ENCODE assay signal across 7 mouse cellular contexts in the genomic region with DNA sequence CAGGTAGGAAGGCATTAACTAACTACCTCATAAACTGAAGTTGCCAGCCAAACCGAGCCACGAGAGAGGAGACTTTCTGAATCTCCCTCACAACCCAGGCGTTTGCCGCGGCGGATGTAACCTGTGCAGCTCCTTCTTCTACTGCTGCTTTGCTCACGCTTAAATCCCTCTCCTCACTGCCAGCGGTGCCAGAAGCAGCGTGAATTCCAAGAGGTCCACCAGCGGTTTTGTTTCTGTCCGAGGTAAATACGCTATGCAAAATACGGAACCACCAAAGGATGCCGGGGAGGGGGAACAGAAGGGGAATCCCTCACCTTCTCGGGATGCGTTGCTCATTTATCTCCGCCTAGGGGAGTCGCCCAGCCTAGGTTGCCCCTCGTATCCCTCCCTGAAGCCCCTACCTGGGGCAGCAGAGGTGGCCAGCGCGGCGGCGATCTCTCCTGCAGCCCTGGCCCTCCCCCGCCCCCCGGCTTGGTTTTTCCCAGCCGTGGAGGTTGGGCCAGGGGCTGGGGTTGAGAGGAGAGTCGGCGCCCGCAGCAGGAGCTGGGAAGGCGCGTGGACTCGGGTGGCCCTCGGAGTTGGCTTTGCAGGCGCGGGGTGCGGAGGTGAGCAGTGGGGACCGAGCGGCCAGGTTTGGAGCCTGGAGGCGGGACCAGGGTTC. TPM values are rescaled to one million over a fixed set of nuclear protein-coding genes. Genes with fewer than 3 reads are reported as not detected.
A peak's percentile ranks its signal among the peaks of the same experiment; 100 is the strongest.
DNase-seq lines count a peak whose midpoint lies in the region; ATAC-seq and TF ChIP-seq lines count a peak whose summit lies in the region.

Tpbg (plus strand) TSS at position 30 of the 661 bp plus-strand sequence.

- intact Hi-C loops in heart, postnatal 36 days (cut with DNase I): loop anchor here (5.0 kb wide), 1 partner anchor 605 kb away; no protein-coding TSS in a partner anchor

- H3K4me1 ChIP-seq in forebrain, embryonic 12.5 days: peaks cover 15% of the 10 kb centered on the region
- peaks cover 13% of the 10 kb centered on the region; the same call in 1 of the 2 replicates for H3K4me1 ChIP-seq in small intestine, adult 2 months (ENCODE audit: control insufficient read depth, insufficient read depth, insufficient read length, low read length)

- ATAC-seq in forebrain, embryonic 12.5 days (ENCODE audit: low FRiP score): peak; percentile 85

- peaks cover 8% of the 10 kb centered on the region; the same call in 1 of the 2 replicates for H3K27me3 ChIP-seq in forebrain, embryonic 12.5 days
- peaks cover 28% of the 10 kb centered on the region for H3K27me3 ChIP-seq in small intestine, adult 2 months (ENCODE audit: control insufficient read depth, insufficient read depth, low read length)

- peak within 1 kb of the TSS; percentile 61 for H3K4me3 ChIP-seq in forebrain, embryonic 12.5 days (replicated peaks)
- peak within 1 kb of the TSS; percentile 64 for H3K4me3 ChIP-seq in small intestine, adult 2 months (ENCODE audit: low read depth, low read length)

- no peaks in the 10 kb centered on the region for H3K9me3 ChIP-seq in forebrain, embryonic 12.5 days

- DNase-seq in MN1 (ENCODE audit: low spot score): peak; percentile 34
- peak; percentile 47 to 63 for DNase-seq in adrenal gland, postnatal 36 days
- DNase-seq in heart, postnatal 36 days: peak; percentile 33 to 47
- DNase-seq in left cerebral cortex, adult 8-10 months (ENCODE audit: low spot score in 2 of 2): peak in 1 of 2 experiments; percentile 23
- DNase-seq in lung, postnatal 4 days: peak; percentile 64 to 68

- TF ChIP-seq POLR2A in small intestine, adult 2 months (IDR thresholded peaks at IDR 0.05; ENCODE audit: low read depth, low read length): no peak

- under 1% methylated on average over 39 of the region's 39 CpGs for WGBS in forebrain, embryonic 12.5 days
- under 1% methylated on average over 39 of the region's 39 CpGs for WGBS in small intestine, adult 2 months

- H3K36me3 ChIP-seq in forebrain, embryonic 12.5 days (replicated peaks): no peaks in the 10 kb centered on the region; the same call in 1 of the 2 replicates
- no peaks in the 10 kb centered on the region for H3K36me3 ChIP-seq in small intestine, adult 2 months (ENCODE audit: control insufficient read depth, insufficient read depth, low read length)

- peak within 1 kb of the TSS; percentile 95 for H3K4me2 ChIP-seq in forebrain, embryonic 12.5 days

- no peak for TF ChIP-seq CTCF in small intestine, adult 2 months (IDR thresholded peaks at IDR 0.05; ENCODE audit: extremely low read depth, insufficient read length, insufficient replicate concordance, low read depth, low read length)

- peak within 1 kb of the TSS; percentile 82 for H3K9ac ChIP-seq in forebrain, embryonic 12.5 days

- H3K27ac ChIP-seq in forebrain, embryonic 12.5 days: peak within 1 kb of the TSS; percentile 78
- H3K27ac ChIP-seq in small intestine, adult 2 months (ENCODE audit: insufficient read depth, low read depth, low read length): no peak within 1 kb of the TSS

RNA-seq across cellular contexts. Expression of gene Tpbg, which starts in this region (rescaled TPM):
- total RNA-seq in adrenal gland, postnatal 36 days (2021): 1 to 10 TPM; 2.7 to 4.7 TPM
- 18.9 and 28.8 TPM in 2 replicates for polyA plus RNA-seq in forebrain, embryonic 12.5 days (2016; fragmentation: Nextera tagmentation; extraction: Ambion mirVana)
- 1 to 10 TPM in 1 of 2 experiments, under 1 TPM in 1; 0.94 to 1.2 TPM for total RNA-seq in heart, postnatal 36 days (2021)
- 10 to 100 TPM; 17.4 to 21.9 (median 18.0) TPM for total RNA-seq in left cerebral cortex, adult 8-10 months (2022)
- polyA plus RNA-seq in small intestine, adult 2 months (2012; rRNA removed): 2.4 and 3.1 TPM in 2 replicates
